10 mouse cellular contexts compared by ENCODE assay signal in the genomic region with DNA sequence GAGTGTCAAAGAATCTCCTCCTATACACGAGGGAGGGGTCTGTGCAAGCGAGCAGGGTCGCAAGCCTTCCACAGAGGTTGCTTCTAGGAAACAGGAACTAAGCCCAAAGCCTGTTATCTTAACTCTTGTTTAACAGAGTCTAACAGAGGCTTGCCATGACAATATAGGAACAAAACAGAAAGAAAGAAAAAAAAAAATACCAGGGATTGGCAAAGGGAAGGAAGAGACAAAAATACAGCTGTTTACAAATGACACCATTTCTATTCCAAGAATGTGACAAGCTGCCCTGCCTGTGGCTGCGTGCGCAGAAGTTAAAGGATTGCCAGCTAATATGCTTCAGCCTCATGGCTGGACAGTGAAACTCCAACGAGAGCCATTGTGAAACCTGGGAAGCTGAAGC.
DNase-seq lines count a peak whose midpoint lies in the region; ATAC-seq and TF ChIP-seq lines count a peak whose summit lies in the region.
"Had no signal": no experiment of that assay in that cellular context is flagged by ENCODE, and none has a peak within 500 bp of the region (broad histone marks: within the 10 kb centered on the region; RNA-seq: fewer than 3 reads in every experiment).

No protein-coding gene starts in this region.

- H3K4me3 ChIP-seq in kidney, embryonic 16.5 days (ENCODE audit: low read length): no peak overlapping the region
- H3K4me3 ChIP-seq in heart, adult 2 months: no peak overlapping the region
- no peak overlapping the region for H3K4me3 ChIP-seq in liver, embryonic 11.5 days (ENCODE audit: low read depth, low read length)

- no peak overlapping the region for H3K9ac ChIP-seq in kidney, embryonic 16.5 days (replicated peaks; ENCODE audit: low read length)
- H3K9ac ChIP-seq in heart, adult 2 months (ENCODE audit: low read depth, low read length): no peak overlapping the region
- H3K9ac ChIP-seq in liver, embryonic 11.5 days (ENCODE audit: low read depth, low read length): no peak overlapping the region; the same call in 1 of the 2 replicates

- H3K4me1 ChIP-seq in kidney, embryonic 16.5 days (ENCODE audit: insufficient read depth, low read length): peaks cover 24% of the 10 kb centered on the region
- H3K4me1 ChIP-seq in heart, adult 2 months (ENCODE audit: control insufficient read depth, insufficient read depth, low read length): peaks cover 11% of the 10 kb centered on the region
- peaks cover 6% of the 10 kb centered on the region for H3K4me1 ChIP-seq in liver, embryonic 11.5 days (replicated peaks; ENCODE audit: control insufficient read depth, insufficient read depth, low read length)

- H3K79me2 ChIP-seq in heart, adult 2 months (replicated peaks; ENCODE audit: control insufficient read depth, insufficient read depth, low read length): no peaks in the 10 kb centered on the region

- no peak for ATAC-seq in kidney, embryonic 16.5 days (ENCODE audit: low FRiP score, low TSS enrichment)
- ATAC-seq in liver, embryonic 11.5 days (replicated peaks; ENCODE audit: low FRiP score): no peak
- 0 out of 2 replicates have a peak, but pooled peaks have one; percentile 34 for ATAC-seq in megakaryocyte-erythroid progenitor cell, adult 5-6 weeks (replicated peaks; ENCODE audit: low FRiP score, low TSS enrichment, poor library complexity, severe bottlenecking)
- ATAC-seq: hindbrain, embryonic 16.5 days had no signal

- no peaks in the 10 kb centered on the region for H3K9me3 ChIP-seq in kidney, embryonic 16.5 days (ENCODE audit: low read length)
- no peaks in the 10 kb centered on the region for H3K9me3 ChIP-seq in liver, embryonic 11.5 days (ENCODE audit: control insufficient read depth, low read length)

- no peak for TF ChIP-seq EP300 in heart, adult 2 months (IDR thresholded peaks at IDR 0.05; ENCODE audit: insufficient read depth, low read depth, low read length)

- no peak overlapping the region for H3K4me2 ChIP-seq in kidney, embryonic 16.5 days (replicated peaks; ENCODE audit: low read depth, low read length)
- H3K4me2 ChIP-seq in liver, embryonic 11.5 days: peak overlapping the region; percentile 31

- intact Hi-C loops in heart, adult 2 months (cut with DNase I): no loop called here

- H3K36me3 ChIP-seq in kidney, embryonic 16.5 days (ENCODE audit: insufficient read depth, low read length): no peaks in the 10 kb centered on the region
- H3K36me3 ChIP-seq in heart, adult 2 months (ENCODE audit: control insufficient read depth, insufficient read depth, low read length): no peaks in the 10 kb centered on the region
- H3K36me3 ChIP-seq in liver, embryonic 11.5 days (ENCODE audit: control insufficient read depth, insufficient read depth, low read length): no peaks in the 10 kb centered on the region

- TF ChIP-seq POLR2A in heart, adult 2 months (IDR thresholded peaks at IDR 0.05; ENCODE audit: insufficient read depth, low read depth, low read length): no peak

- no peaks in the 10 kb centered on the region for H3K27me3 ChIP-seq in kidney, embryonic 16.5 days (ENCODE audit: insufficient read depth, low read length)
- no peaks in the 10 kb centered on the region for H3K27me3 ChIP-seq in heart, adult 2 months (ENCODE audit: control insufficient read depth, insufficient read depth, low read length)
- no peaks in the 10 kb centered on the region for H3K27me3 ChIP-seq in liver, embryonic 11.5 days (replicated peaks; ENCODE audit: control insufficient read depth, insufficient read depth, low read length)

- no peak overlapping the region for H3K27ac ChIP-seq in kidney, embryonic 16.5 days (ENCODE audit: low read length)
- peak overlapping the region; percentile 13; the same call in 1 of the 2 replicates for H3K27ac ChIP-seq in heart, adult 2 months
- H3K27ac ChIP-seq in liver, embryonic 11.5 days (ENCODE audit: low read depth, low read length): peak overlapping the region; percentile 64

- no peak for TF ChIP-seq CTCF in heart, adult 2 months (IDR thresholded peaks at IDR 0.05)

- WGBS in kidney, embryonic 16.5 days: 57% methylated on average over 6 of the region's 6 CpGs
- WGBS in heart, adult 2 months: 34% methylated on average over 6 of the region's 6 CpGs
- WGBS in liver, embryonic 11.5 days: 28% methylated on average over 6 of the region's 6 CpGs

- peak; percentile 14 for DNase-seq in kidney, adult 9 months
- DNase-seq in heart, adult 2 months: peak; percentile 44 to 49
- DNase-seq in liver, embryonic 11.5 days (ENCODE audit: low spot score): no peak
- DNase-seq in frontal cortex, postnatal 10 days (ENCODE audit: low spot score in 2 of 2): no peak
- no peak for DNase-seq in layer of hippocampus, adult 8-10 months (ENCODE audit: low spot score in 2 of 2)
- no peak for DNase-seq in frontal cortex, postnatal 36 days (ENCODE audit: low spot score in 2 of 2)
- DNase-seq: layer of hippocampus, postnatal 36 days had no signal

Comparison
In these comparisons a context has a peak if more than half of its experiments do, and no peak if none do; other contexts are left out.
1. DNase-seq: peak in kidney, adult 9 months (single experiment) and heart, adult 2 months (2 of 2); none in liver, embryonic 11.5 days (single experiment), frontal cortex, postnatal 10 days (0 of 2), layer of hippocampus, adult 8-10 months (0 of 2) and frontal cortex, postnatal 36 days (0 of 2).